Mouse (Mus musculus) layer of hippocampus, postnatal 14 days (tissue): ENCODE data around the gene Kctd7. TPM values are rescaled to one million over a fixed set of nuclear protein-coding genes. Genes with fewer than 3 reads are reported as not detected.

Experiments
- DNase-seq, 2 experiments: peaks; one replicate each; pipeline ENCODE4 v3.0.0; 2021 to 2022; ENCODE audit warnings: low spot score in 2 of 2, mixed read lengths in 1 of 2
- total RNA-seq, 2 experiments: library from RNA; stranded (reverse); gene quantifications; 2 replicates each; pipeline ENCODE4 v1.2.3; 2021

The Kctd7 gene
- total RNA-seq, 2 experiments from 2014 or later, result 11.5 to 13.3 TPM

- peak; percentile 17 to 31 for DNase-seq
Measured at GRCm38 (mm10) chr5:130187383-130187782, 42.7 kb downstream of the Kctd7 start.

GRCm38 (mm10) chr5:130190909-130191308 lies 46.2 kb downstream of the Kctd7 start:
- DNase-seq, result no peak

- no peak for DNase-seq
Measured at GRCm38 (mm10) chr5:130191865-130192264, 47.2 kb downstream of the Kctd7 start.

GRCm38 (mm10) chr5:130192356-130192944 lies 47.8 kb downstream of the Kctd7 start:
- DNase-seq, result no peak

- no peak for DNase-seq
Measured at GRCm38 (mm10) chr5:130193760-130194159, 49.1 kb downstream of the Kctd7 start.

- no peak for DNase-seq
Measured at GRCm38 (mm10) chr5:130196307-130196706, 51.6 kb downstream of the Kctd7 start.

GRCm38 (mm10) chr5:130197454-130197853 lies 52.8 kb downstream of the Kctd7 start:
- no peak for DNase-seq

- no peak for DNase-seq
Measured at GRCm38 (mm10) chr5:130197981-130198380, 53.3 kb downstream of the Kctd7 start.

- DNase-seq, result no peak
Measured at GRCm38 (mm10) chr5:130200233-130201029, 55.8 kb downstream of the Kctd7 start.

GRCm38 (mm10) chr5:130203948-130204347 lies 59.3 kb downstream of the Kctd7 start:
- DNase-seq, result no peak

GRCm38 (mm10) chr5:130204560-130204959 lies 59.9 kb downstream of the Kctd7 start:
- DNase-seq, result no peak

Other genes starting within 250 kb of the Kctd7 start
- 1 to 10 TPM; 4.2 to 4.6 TPM for gene Zbed5, start 249.1 kb upstream of the Kctd7 start, total RNA-seq
- gene Phkg1, start 246.3 kb upstream of the Kctd7 start, total RNA-seq, result 10 to 100 TPM; 19.7 to 20.3 TPM
- gene Nupr1l, start 236.3 kb upstream of the Kctd7 start, total RNA-seq, result 1 to 10 TPM; 2.1 to 2.4 TPM
- gene Vkorc1l1, start 202.9 kb upstream of the Kctd7 start, total RNA-seq, result 10 to 100 TPM; 41.5 to 43.9 TPM
- gene Gusb, start 141.8 kb upstream of the Kctd7 start, total RNA-seq, result 10 to 100 TPM; 13.1 to 13.7 TPM
- gene Asl, start 115.6 kb upstream of the Kctd7 start, total RNA-seq, result 10 to 100 TPM; 19.2 to 21.5 TPM
- gene Crcp, start 115.6 kb upstream of the Kctd7 start, total RNA-seq, result 10 to 100 TPM; 29.9 to 34.0 TPM
- 10 to 100 TPM; 47.3 to 48.8 TPM for gene Tpst1, start 71.5 kb upstream of the Kctd7 start, total RNA-seq
- 10 to 100 TPM; 34.3 to 38.7 TPM for gene Rabgef1, start 26.9 kb downstream of the Kctd7 start, total RNA-seq
- gene Tmem248, start 72.2 kb downstream of the Kctd7 start, total RNA-seq, result 10 to 100 TPM; 32.5 to 32.6 TPM
- 10 to 100 TPM; 61.8 to 62.4 TPM for gene Sbds, start 110.7 kb downstream of the Kctd7 start, total RNA-seq
- gene Tyw1, start 110.8 kb downstream of the Kctd7 start, total RNA-seq, result 10 to 100 TPM; 17.3 to 18.0 TPM
- 100 to 1,000 TPM; 151 to 159 TPM for gene Caln1, start 224.6 kb downstream of the Kctd7 start, total RNA-seq
- 1 to 10 TPM; 2.9 to 4.1 TPM for gene A330070K13Rik, start 239.8 kb downstream of the Kctd7 start, total RNA-seq